Mouse (Mus musculus): ENCODE data around the gene Ift52.
A peak's percentile ranks its signal among the peaks of the same experiment; 100 is the strongest.
"Not testable (repeated sequence)": the region's sequence is repeated elsewhere in the genome, so short reads cannot be mapped to it uniquely, and the experiment has no call there.

Ift52 gene

GRCm38 (mm10) chr2:163031757-163032156 is 14.6 kb downstream of the Ift52 start:
- no peak for DNase-seq (ENCODE audit: low spot score)

GRCm38 (mm10) chr2:163032622-163033021 is 15.5 kb downstream of the Ift52 start:
- no peak for DNase-seq (ENCODE audit: low spot score)

GRCm38 (mm10) chr2:163039940-163040339 is 22.8 kb downstream of the Ift52 start:
- no peak for DNase-seq (ENCODE audit: low spot score)

GRCm38 (mm10) chr2:163048125-163048524 is 31.0 kb downstream of the Ift52 start:
- DNase-seq (ENCODE audit: low spot score) = peak; percentile 80

GRCm38 (mm10) chr2:163049116-163049515 is 32.0 kb downstream of the Ift52 start:
- DNase-seq (ENCODE audit: low spot score) = no peak

- DNase-seq (ENCODE audit: low spot score) = no peak
These were observed 34.5 kb downstream of the Ift52 start for GRCm38 (mm10) chr2:163051691-163052090.

DNA sequence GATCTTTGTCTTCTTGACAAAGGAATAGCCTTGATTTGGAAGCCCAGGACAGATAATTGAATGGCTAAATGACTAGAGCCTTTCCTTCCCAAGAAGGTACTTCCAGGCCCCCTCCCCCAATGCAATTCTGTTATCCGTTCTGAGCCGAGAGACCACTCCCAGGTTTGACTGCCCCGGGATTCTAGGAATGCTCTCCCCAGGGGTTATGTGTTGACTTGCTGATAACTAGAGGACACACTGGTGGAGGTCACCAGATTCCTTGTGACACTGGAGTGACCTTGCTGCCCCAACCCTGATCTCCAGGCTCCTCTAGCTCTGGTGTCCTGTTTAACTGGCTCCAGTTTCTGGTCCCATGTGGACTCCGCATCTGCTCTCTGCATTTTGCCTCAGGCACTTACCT is 34.9 kb downstream of the Ift52 start:
- no peak for DNase-seq (ENCODE audit: low spot score)

GRCm38 (mm10) chr2:163052826-163053225 is 35.7 kb downstream of the Ift52 start:
- DNase-seq (ENCODE audit: low spot score) = no peak

- DNase-seq (ENCODE audit: low spot score) = peak; percentile 98
These were observed 37.2 kb downstream of the Ift52 start, which contains the start of gene Mybl2 for GRCm38 (mm10) chr2:163054335-163054840. Gene Mybl2 (plus strand): TSS chr2:163054687.

- DNase-seq (ENCODE audit: low spot score) = peak; percentile 58
These were observed 37.8 kb downstream of the Ift52 start for GRCm38 (mm10) chr2:163054891-163055494.

GRCm38 (mm10) chr2:163055715-163056114 is 38.6 kb downstream of the Ift52 start:
- peak; percentile 29 for DNase-seq (ENCODE audit: low spot score)

DNA sequence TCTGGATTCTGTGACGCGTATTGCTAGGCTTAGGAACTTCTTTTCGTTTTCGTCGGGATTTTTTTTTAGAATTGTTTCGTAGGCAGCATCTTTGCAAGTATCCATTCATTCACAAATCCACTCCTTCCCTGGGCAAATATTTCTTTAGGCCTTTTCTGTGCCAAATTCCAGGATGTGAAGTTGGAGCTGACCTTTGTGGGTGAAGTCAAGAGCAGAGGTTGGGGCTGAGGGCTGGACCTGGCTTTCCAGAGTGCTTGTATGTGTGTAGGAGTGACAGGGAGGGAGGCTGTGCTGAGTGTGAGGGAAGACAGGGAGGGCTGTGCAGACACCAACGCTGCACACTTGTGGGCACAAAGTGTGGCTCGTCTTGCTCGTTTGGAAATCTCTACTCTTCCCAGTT is 39.4 kb downstream of the Ift52 start:
- DNase-seq (ENCODE audit: low spot score) = no peak

DNA sequence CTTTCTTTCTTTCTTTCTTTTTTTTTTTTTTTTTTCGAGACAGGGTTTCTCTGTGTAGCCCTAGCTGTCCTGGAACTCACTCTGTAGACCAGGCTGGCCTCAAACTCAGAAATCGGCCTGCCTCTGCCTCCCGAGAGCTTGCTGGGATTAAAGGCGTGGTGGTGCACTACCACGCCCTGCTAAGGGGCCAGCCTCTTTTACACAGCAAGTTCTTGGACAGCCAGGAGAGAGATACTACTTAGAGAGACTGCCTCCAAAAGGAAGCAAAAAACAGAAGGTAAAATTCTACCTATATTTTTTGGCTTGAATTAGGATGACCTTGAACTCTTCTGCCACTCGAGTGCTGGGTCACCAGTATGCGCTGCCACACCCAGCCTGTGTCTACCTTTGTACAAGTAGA is 41.8 kb downstream of the Ift52 start:
- not testable (repeated sequence) for DNase-seq (ENCODE audit: low spot score)

DNA sequence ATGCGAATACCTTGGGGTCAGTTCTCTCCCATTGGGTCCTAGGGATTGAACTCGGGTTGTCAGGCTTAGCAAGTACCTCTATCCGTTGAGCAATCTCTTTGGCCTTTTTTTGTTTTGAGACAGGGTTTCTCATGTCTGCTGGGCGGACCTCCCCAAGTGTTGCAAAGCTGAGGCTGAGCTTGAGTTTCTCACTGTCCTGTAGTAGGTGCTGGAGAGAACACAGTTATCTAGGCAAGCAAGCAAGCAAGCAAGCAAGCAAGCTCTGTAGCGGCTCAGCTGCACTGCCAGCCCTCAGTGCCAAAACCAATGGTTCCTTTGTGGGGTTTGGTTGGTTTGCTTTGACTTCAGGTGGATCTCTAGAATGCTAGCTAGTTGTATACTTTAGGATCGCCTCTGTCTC is 43.5 kb downstream of the Ift52 start:
- DNase-seq (ENCODE audit: low spot score) = no peak

DNA sequence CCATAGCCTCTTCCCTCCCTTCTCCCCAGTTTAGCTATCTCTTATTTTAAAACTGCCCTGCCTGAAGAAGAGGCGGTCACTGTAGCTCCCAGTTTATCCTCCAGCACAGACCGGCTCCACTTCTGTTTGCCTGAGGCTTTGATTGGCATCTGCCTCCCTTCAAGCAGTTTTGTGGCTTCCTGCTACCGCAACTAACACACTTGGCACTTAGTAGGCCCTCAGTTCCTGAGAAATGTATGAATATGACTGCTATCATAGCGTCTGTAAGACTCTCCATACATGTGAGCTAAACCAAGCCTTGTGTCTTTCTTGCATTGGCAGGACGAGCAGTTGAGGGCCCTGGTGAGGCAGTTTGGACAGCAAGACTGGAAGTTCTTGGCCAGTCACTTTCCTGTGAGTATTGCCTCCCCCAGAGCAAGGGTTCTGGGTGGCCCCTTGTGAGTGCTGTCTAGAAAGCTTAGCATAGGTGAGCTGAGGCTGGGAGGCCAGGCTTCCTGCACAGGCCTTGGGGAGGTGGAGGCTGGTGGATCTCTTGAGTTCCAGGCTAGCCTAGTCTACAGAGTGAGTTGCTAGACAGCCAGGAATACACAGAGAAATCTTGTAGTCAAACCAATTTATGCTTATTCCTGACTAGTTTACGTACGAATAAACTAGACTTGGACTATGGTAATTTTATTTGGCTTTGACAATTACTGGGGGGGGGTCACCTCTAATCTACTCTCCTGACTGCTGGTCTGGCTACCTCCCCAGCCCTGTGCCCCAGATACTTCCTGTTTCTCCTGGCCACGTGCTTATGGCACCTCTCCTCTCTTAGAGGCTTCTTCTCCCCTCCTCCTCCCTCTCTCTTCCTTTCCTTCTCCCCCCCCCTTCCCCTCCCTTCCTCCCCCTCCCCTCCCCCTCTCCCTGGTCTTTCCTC is 44.3 kb downstream of the Ift52 start:
- DNase-seq (ENCODE audit: low spot score) = no peak

DNA sequence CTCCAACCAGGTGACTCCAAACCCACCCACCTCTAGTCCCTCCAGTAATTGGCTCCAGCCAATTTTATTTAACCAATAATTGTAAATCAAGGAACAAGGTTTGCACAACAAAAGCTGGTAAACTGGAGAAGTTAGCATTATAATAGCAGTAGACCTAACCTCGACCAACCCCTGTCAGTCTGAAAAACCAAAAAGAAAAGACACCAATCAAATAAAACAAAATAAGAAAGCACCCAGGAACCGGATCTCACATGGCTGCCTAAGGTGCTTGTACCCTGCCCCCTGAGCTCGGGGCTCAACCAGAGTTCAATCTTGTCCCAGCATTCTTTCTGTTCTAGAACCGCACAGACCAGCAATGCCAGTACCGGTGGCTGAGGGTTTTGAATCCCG is 45.0 kb downstream of the Ift52 start:
- DNase-seq (ENCODE audit: low spot score) = no peak

DNA sequence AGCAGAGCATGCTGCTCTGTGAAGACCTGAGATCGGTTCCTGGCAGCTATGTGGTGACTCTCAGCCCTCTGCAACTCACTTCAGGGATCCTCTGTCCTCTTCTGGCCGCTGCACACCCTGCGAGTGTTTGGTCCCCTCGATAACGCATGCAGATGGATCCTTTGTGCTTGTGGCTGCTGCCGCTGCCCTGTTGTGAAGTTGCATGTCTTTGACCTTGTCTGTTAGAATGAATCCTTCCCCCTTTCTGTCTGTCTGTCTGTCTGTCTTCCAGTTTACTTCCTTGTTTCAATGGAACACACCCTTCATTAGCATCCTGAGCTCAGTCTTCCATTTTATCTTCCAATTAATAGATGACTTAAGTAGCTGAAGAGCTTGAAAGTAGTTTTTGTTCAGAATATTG is 49.2 kb downstream of the Ift52 start:
- DNase-seq (ENCODE audit: low spot score) = no peak

GRCm38 (mm10) chr2:163067233-163067632 is 50.1 kb downstream of the Ift52 start:
- DNase-seq (ENCODE audit: low spot score) = no peak

DNA sequence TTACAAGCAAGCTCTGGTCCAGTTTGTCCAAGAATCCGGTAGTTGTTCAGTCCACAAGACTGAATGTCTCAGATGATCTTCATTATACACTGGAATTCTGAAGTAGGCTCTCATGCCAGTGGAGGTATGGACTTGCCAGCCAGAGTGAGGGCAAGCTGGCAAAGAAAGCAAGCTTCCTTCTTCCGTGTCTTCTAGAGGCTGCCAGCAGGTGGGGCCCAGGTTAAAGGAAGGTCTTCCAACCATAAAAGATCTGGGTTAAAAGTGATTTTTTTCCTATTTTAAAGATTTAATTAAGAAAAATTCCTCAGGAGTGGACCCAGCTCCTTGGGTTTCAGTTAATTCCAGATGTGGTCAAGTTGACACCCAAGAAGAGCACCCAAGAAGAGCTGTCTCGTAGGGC is 53.1 kb downstream of the Ift52 start:
- DNase-seq (ENCODE audit: low spot score) = no peak

GRCm38 (mm10) chr2:163071590-163071989 is 54.4 kb downstream of the Ift52 start:
- DNase-seq (ENCODE audit: low spot score) = no peak

DNA sequence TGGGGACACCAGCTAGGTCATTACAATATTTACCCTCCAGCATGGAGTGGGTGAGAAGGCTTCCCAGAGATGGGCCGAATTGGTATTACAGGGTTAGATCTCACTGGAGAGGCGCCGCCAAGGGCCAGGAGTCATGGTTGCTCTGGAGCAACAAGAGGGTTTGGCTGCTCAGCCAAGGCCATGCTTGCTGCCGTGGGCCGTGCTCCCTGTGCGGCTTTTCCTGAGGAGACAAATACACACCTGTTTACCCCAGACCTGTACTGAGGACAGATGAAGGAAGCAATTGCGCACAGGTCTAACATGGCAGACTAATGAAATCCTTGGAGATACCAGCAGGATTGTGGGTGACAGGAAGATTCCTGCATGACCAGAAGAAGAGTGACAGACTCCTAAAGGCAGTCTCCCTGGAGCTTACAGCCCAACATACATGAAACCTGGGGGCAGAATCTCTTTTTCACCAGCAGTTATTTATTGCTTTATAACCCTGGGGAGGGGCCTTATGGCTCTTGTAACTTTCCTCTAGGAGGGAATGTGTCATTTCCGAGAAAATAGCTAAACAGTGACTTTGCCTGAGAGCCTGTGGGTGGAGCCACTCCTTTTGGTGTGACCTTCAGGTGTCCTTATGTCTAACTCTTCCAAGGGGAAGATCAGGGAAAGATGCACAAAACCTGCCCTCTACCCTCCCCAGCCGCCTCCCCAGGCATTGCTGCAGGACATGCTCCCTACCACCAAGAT is 56.0 kb downstream of the Ift52 start:
- DNase-seq (ENCODE audit: low spot score) = no peak

- no peak for DNase-seq (ENCODE audit: low spot score)
These were observed 56.9 kb downstream of the Ift52 start for GRCm38 (mm10) chr2:163074006-163074405.

GRCm38 (mm10) chr2:163074808-163075207 is 57.7 kb downstream of the Ift52 start:
- DNase-seq (ENCODE audit: low spot score) = no peak
